21 mouse cellular contexts compared by ENCODE assay signal in genomic region chr7:73125864-73126263, GRCm38 (mm10).
A peak's percentile ranks its signal among the peaks of the same experiment; 100 is the strongest.
DNase-seq lines count a peak whose midpoint lies in the region; ATAC-seq lines count a peak whose summit lies in the region.
"Had no signal": no experiment of that assay in that cellular context is flagged by ENCODE, and none has a peak within 500 bp of the region (broad histone marks: within the 10 kb centered on the region; RNA-seq: fewer than 3 reads in every experiment).

No protein-coding gene starts in this region.

- peak overlapping the region; percentile 25 for H3K4me2 ChIP-seq in embryonic facial prominence, embryonic 12.5 days (replicated peaks)
- H3K4me2 ChIP-seq in limb, embryonic 13.5 days (replicated peaks) = peak overlapping the region; percentile 41
- H3K4me2 ChIP-seq: heart, embryonic 13.5 days; lung, embryonic 15.5 days; midbrain, embryonic 15.5 days had no signal

- H3K9ac ChIP-seq in embryonic facial prominence, embryonic 12.5 days = no peak overlapping the region
- no peak overlapping the region for H3K9ac ChIP-seq in limb, embryonic 13.5 days
- H3K9ac ChIP-seq: heart, embryonic 13.5 days; lung, embryonic 15.5 days; midbrain, embryonic 15.5 days had no signal

- H3K4me3 ChIP-seq in embryonic facial prominence, embryonic 12.5 days = no peak overlapping the region
- H3K4me3 ChIP-seq in limb, embryonic 13.5 days = no peak overlapping the region
- H3K4me3 ChIP-seq: erythroblast, embryonic 14.5 days; heart, embryonic 13.5 days; layer of hippocampus, adult 2 months; left cerebral cortex, adult 2 months; lung, embryonic 15.5 days; midbrain, embryonic 15.5 days had no signal

- ATAC-seq in embryonic facial prominence, embryonic 12.5 days (ENCODE audit: insufficient number of reproducible peaks, insufficient read depth, low FRiP score, low TSS enrichment) = peak; percentile 56; the same call in 1 of the 2 replicates
- ATAC-seq in limb, embryonic 13.5 days (ENCODE audit: low FRiP score, low read depth) = peak; percentile 87
- ATAC-seq: forebrain, embryonic 16.5 days; midbrain, embryonic 15.5 days had no signal

- WGBS in embryonic facial prominence, embryonic 12.5 days = 4% methylated on average over 11 of the region's 11 CpGs
- WGBS in limb, embryonic 13.5 days = 2% methylated on average over 11 of the region's 11 CpGs

- H3K27ac ChIP-seq in embryonic facial prominence, embryonic 12.5 days = 0 out of 2 replicates have a peak overlapping the region, but pooled peaks have one; percentile 9
- no peak overlapping the region for H3K27ac ChIP-seq in limb, embryonic 13.5 days
- H3K27ac ChIP-seq: heart, embryonic 13.5 days; layer of hippocampus, adult 2 months; left cerebral cortex, adult 2 months; lung, embryonic 15.5 days; midbrain, embryonic 15.5 days had no signal

- DNase-seq in cerebellum, postnatal 10 days = peak; percentile 32 to 36
- no peak for DNase-seq in cerebellum, adult 8-10 months
- DNase-seq in left cerebral cortex, postnatal 4 days = peak; percentile 51
- no peak for DNase-seq in left cerebral cortex, adult 18-20 months (ENCODE audit: low spot score in 2 of 2)
- DNase-seq in heart, postnatal 14 days = no peak
- DNase-seq in MN1 (ENCODE audit: low spot score) = no peak
- DNase-seq: adrenal gland, adult 8-10 months; cerebellum, adult 11 months; cerebellum, postnatal 36 days; heart, adult 11 months; heart, postnatal 4 days; kidney, adult 2 months had no signal

- no peaks in the 10 kb centered on the region for H3K36me3 ChIP-seq in embryonic facial prominence, embryonic 12.5 days
- no peaks in the 10 kb centered on the region for H3K36me3 ChIP-seq in limb, embryonic 13.5 days
- H3K36me3 ChIP-seq: heart, embryonic 13.5 days; lung, embryonic 15.5 days; midbrain, embryonic 15.5 days had no signal

- peaks cover 6% of the 10 kb centered on the region for H3K4me1 ChIP-seq in embryonic facial prominence, embryonic 12.5 days
- H3K4me1 ChIP-seq in limb, embryonic 13.5 days = peaks cover 29% of the 10 kb centered on the region
- H3K4me1 ChIP-seq: heart, embryonic 13.5 days had no signal

- intact Hi-C loops in left cerebral cortex, postnatal 4 days (cut with DNase I) = no loop called here
- intact Hi-C loops in heart, postnatal 14 days (cut with DNase I) = no loop called here

- H3K9me3 ChIP-seq in embryonic facial prominence, embryonic 12.5 days = no peaks in the 10 kb centered on the region
- no peaks in the 10 kb centered on the region for H3K9me3 ChIP-seq in limb, embryonic 13.5 days
- H3K9me3 ChIP-seq: heart, embryonic 13.5 days; lung, embryonic 15.5 days; midbrain, embryonic 15.5 days had no signal

- H3K27me3 ChIP-seq in embryonic facial prominence, embryonic 12.5 days = no peaks in the 10 kb centered on the region
- peaks cover 12% of the 10 kb centered on the region; the same call in 1 of the 2 replicates for H3K27me3 ChIP-seq in limb, embryonic 13.5 days
- H3K27me3 ChIP-seq: lung, embryonic 15.5 days; midbrain, embryonic 15.5 days had no signal

Comparison
In these comparisons a context has a peak if more than half of its experiments do, and no peak if none do; other contexts are left out.
1. DNase-seq: peak in cerebellum, postnatal 10 days (2 of 2) and left cerebral cortex, postnatal 4 days (single experiment); none in cerebellum, adult 8-10 months (single experiment), left cerebral cortex, adult 18-20 months (0 of 2), heart, postnatal 14 days (0 of 2) and MN1 (single experiment).